Mouse (Mus musculus): ENCODE measurements around the gene Copz1. TPM values are rescaled to one million over a fixed set of nuclear protein-coding genes. Genes with fewer than 3 reads are reported as not detected.

The Copz1 gene
- polyA plus RNA-seq, 2 experiments from 2014 or later = 213 to 244 TPM

GRCm38 (mm10) chr15:103313495-103314095 lies 41.1 kb downstream of the Copz1 start:
- ATAC-seq = peak; percentile 58

- no peak for ATAC-seq
Measured at GRCm38 (mm10) chr15:103314181-103314580, 41.7 kb downstream of the Copz1 start.

GRCm38 (mm10) chr15:103315011-103315502 lies 42.5 kb downstream of the Copz1 start:
- no peak for ATAC-seq

- ATAC-seq = no peak
Measured at GRCm38 (mm10) chr15:103315979-103316776, 43.7 kb downstream of the Copz1 start.

GRCm38 (mm10) chr15:103317120-103317519 lies 44.6 kb downstream of the Copz1 start:
- no peak for ATAC-seq

- no peak for ATAC-seq
Measured at GRCm38 (mm10) chr15:103317731-103318130, 45.2 kb downstream of the Copz1 start.

GRCm38 (mm10) chr15:103318201-103318816 lies 45.8 kb downstream of the Copz1 start:
- no peak for ATAC-seq

GRCm38 (mm10) chr15:103321076-103321475 lies 48.6 kb downstream of the Copz1 start:
- ATAC-seq = no peak

GRCm38 (mm10) chr15:103322396-103322795 lies 49.9 kb downstream of the Copz1 start:
- ATAC-seq = no peak

- no peak for ATAC-seq
Measured at GRCm38 (mm10) chr15:103323070-103323454, 50.5 kb downstream of the Copz1 start.

GRCm38 (mm10) chr15:103323455-103324247 lies 51.1 kb downstream of the Copz1 start:
- ATAC-seq = peak; percentile 89

GRCm38 (mm10) chr15:103333081-103333615 lies 60.6 kb downstream of the Copz1 start:
- no peak for ATAC-seq

GRCm38 (mm10) chr15:103333738-103334137 lies 61.2 kb downstream of the Copz1 start:
- no peak for ATAC-seq

GRCm38 (mm10) chr15:103334194-103334593 lies 61.7 kb downstream of the Copz1 start:
- ATAC-seq = no peak

- ATAC-seq = no peak
Measured at GRCm38 (mm10) chr15:103335040-103335439, 62.5 kb downstream of the Copz1 start.

- no peak for ATAC-seq
Measured at GRCm38 (mm10) chr15:103335488-103336235, 63.1 kb downstream of the Copz1 start.

GRCm38 (mm10) chr15:103336996-103337667 lies 64.6 kb downstream of the Copz1 start:
- ATAC-seq = no peak

GRCm38 (mm10) chr15:103338829-103339165 lies 66.3 kb downstream of the Copz1 start:
- ATAC-seq = no peak

GRCm38 (mm10) chr15:103339166-103339960 lies 66.8 kb downstream of the Copz1 start:
- peak; percentile 14 for ATAC-seq

GRCm38 (mm10) chr15:103339961-103340337 lies 67.4 kb downstream of the Copz1 start, which contains the start of gene Zfp385a:
Gene Zfp385a (minus strand): TSS chr15:103340093.
- ATAC-seq = peak; percentile 65

Data from CD4-positive, CD25-positive, alpha-beta regulatory T cell, adult 4 months (primary cell).